Mouse (Mus musculus) brain, adult 2 months (tissue): ENCODE results near the gene Tmem186.

ENCODE experiments used
- DNase-seq: peaks from one replicate; pipeline ENCODE4 v3.0.0; 2011; ENCODE audit warnings: low read depth, low spot score

The Tmem186 gene

DNA sequence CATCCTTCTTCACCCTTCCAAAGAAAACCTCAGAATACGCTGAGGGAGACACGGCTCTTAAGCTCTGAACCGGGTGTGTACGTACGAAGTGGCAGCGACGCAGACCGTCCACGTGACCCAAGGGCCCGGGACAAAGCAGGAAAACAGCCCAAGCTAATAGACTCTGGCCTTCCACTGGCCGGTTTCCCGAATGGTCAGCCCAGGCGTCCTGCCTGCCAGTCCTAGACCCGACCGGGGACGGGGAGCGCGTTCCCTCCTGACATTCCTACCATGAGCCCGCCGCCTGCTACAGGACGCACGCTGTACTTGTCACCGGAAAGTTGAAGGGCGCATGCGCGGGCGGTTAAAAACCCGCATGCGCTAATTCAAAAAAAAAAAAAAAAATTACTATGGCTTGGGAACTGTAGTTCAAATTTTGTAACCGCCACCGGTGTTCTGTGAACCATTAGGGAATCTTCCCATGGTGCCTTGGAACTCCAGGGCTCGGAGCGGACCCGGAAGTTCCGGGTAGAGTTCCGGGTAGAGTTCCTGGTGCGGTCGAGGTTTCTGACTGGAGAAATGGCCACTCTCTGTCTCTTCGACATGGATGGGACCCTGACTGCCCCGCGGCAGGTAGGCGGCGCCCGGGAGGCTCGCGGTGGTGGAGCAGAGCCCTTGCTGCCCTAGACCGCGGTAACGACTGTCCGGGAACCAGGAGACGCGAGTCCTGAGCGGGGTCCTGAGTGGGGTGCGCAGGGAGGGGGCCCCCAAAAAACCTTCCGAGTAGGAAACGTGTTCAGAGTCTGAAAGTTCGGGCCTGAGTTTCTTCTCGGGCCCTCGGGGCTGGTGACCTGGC, at the start of gene Tmem186, which contains the start of gene Pmm2:
TSS of gene Tmem186 (minus strand) at position 496 of the 835 bp plus-strand sequence.
TSS of gene Pmm2 (plus strand) at position 458 of the 835 bp plus-strand sequence.
- peak; percentile 98 for DNase-seq

- DNase-seq, result no peak
These were observed 49.5 kb upstream of the Tmem186 start for GRCm38 (mm10) chr16:8686871-8687535.

- peak; percentile 88 for DNase-seq
These were observed 48.8 kb upstream of the Tmem186 start for GRCm38 (mm10) chr16:8686121-8686870.

- DNase-seq, result peak; percentile 88
These were observed 47.6 kb upstream of the Tmem186 start for GRCm38 (mm10) chr16:8685087-8685486.

- no peak for DNase-seq
These were observed 43.0 kb upstream of the Tmem186 start, which contains the start of gene Gm5767 for GRCm38 (mm10) chr16:8680470-8680869. Gene Gm5767 (plus strand): TSS chr16:8680770.

DNA sequence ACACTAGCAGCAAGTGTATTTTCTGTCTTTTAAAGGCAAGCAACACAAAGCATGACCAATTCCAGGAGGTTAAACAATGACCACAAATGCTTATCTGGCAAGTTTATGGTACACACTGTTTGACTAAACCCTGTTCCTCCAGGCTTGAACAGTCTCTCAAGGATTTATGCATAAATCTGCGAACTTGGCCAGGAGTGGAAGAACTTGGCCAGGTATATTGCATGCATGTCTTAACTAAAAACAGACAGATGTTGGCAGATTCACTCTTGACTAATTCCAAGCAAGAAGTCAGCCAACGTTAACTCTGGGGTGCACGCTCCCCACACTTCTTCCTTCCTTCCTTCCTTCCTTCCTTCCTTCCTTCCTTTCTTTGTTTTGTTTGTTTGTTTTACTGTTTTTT, 42.3 kb upstream of the Tmem186 start:
- no peak for DNase-seq

DNA sequence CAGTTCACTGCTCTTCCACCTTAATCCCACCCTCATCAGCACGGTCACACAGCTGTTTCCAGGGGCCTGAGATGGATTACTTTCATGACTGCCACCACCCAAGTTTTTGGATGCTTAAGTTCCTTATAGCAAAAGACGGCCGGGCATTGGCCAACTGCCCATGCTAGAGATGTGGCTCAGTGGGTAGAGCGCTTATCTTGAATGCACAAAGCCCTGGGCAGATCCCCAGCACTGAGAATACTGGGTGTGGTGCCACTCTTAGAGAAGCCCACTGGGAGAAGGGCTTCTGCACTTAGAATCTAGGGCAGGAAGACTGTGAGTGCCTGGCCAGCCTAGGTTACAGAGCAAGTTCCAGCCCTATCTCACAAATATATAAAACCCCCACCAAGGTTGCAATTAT, 41.2 kb upstream of the Tmem186 start:
- no peak for DNase-seq

DNA sequence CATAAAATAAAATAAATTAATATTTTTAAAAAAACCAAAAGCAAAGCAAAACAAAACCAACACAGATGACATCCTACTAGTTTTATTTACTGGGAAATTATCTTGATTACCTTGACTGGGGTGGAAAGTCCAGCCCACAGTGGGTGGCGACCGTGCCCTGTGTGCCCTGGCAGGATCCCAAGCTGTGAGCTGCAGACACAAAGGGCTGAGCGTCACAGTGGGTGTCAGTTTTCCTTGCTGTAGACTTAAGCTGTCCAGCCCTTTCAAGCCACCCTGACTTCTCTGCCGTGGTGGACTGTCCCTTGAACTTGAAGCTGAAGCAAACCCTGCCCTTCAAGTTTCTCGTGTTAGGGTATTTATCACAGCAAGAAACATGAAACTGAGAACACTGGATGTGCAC, 40.5 kb upstream of the Tmem186 start:
- DNase-seq, result no peak

GRCm38 (mm10) chr16:8676800-8677199, 39.3 kb upstream of the Tmem186 start:
- peak; percentile 66 for DNase-seq

DNA sequence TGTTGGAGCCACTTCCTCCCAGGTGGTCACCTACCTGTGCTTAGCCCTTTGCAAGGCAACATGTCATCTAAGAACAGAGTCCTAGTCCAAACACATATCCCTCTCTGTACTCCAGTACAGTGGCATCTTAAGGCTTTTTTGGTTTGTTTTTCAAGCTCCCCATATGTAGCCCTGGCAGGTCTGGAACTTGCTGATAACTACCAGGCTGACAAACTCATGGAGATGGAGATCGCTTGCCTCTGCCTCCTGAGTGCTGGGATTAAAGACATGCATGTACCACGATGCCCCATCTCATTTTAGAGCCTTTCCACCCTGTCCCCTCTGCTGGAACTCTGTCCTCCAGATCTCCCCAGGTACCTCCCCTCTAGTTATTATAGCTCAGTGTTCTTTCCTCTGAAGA, 38.7 kb upstream of the Tmem186 start:
- no peak for DNase-seq

DNA sequence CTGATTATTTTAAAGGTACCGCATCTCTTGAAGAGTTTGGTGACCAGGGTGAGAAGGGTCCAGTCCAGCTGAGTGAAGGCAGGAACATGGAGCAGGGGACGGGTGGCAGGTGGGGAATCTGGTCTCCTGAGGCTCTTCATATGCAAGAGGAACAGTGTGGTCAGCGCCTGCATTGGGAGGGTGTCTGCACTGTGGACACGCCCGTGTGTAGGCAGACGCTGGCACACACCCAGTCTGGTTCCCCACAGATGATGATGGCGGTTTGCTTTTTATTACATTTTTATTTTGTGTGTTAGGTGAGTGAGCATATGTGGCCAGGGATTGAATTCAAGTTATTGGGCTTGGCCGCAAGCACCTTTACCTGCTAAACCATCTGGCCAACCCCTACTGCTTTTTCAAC, 38.0 kb upstream of the Tmem186 start:
- no peak for DNase-seq

DNA sequence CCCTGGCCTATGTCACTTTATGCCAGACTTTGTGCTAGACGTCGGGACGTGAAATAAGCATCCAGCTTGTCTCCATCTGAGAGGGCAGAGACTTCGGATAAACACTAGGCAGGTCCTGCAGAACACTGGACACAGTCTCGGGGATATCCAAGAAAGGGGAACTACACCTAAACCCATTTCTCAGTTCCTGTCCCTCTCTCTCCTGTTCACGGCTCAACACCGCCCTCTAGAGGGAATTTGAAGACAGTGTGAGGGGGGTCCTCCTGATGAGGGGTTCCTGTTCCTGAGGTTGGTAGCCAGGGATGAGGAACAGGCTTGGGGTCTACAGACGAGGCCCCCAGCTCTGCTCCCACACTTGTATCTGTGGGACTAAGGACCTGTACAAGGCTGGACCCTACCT, 36.7 kb upstream of the Tmem186 start:
- DNase-seq, result peak; percentile 63

DNA sequence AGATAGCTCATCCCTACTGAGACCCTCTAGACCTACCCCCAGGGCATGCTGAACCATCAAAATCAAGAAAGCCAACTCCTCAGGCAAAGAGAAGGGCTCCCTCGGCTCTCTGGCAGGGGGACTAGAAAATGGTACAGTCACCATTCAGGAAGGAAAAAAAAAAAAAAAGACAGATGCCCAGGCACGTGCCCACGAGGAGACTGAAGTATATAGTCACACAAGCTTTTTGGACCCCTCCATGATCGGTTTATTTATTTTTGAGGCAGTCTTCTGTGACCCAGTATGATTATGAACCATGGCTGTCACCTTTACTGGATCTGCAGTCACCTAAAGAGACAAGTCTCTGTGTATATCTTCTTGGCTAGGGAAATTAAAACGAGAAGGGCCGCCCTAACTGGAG, 35.8 kb upstream of the Tmem186 start:
- no peak for DNase-seq

DNA sequence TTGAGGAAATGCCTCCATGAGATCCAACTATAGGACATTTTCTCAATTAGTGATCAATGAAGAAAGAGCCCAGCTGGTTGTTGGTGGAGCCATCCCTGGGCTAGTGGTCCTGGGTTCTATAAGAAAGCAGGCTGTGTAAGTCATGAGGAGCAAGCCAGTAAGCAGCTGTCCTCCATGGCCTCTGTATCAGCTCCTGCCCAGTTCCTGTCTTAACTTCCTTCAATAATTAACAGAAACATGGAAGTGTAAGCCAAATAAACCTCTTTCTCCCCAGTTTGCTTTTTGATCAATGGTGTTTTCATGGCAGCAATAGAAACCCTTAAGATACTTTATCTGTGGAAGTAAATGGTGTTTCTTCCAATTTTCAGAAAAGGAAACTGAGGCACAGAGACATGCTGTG, 35.3 kb upstream of the Tmem186 start:
- DNase-seq, result no peak

DNA sequence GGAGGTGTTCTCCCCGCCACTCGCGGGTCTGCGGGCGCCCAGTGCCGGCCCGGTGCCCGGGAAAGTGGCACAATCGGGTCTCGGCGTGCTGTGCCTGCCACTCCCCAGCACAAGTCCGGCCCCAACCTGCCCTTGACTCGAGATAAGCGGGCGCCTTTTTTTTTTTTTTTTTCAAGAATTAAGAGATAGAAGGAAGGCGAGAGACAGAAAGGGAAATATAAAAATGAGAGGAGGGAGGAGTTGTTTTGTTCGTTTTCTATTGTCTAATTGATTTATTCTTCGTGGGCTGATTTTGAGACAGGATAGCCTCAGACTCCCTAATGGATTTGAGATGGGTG, 34.8 kb upstream of the Tmem186 start:
- DNase-seq, result no peak

DNA sequence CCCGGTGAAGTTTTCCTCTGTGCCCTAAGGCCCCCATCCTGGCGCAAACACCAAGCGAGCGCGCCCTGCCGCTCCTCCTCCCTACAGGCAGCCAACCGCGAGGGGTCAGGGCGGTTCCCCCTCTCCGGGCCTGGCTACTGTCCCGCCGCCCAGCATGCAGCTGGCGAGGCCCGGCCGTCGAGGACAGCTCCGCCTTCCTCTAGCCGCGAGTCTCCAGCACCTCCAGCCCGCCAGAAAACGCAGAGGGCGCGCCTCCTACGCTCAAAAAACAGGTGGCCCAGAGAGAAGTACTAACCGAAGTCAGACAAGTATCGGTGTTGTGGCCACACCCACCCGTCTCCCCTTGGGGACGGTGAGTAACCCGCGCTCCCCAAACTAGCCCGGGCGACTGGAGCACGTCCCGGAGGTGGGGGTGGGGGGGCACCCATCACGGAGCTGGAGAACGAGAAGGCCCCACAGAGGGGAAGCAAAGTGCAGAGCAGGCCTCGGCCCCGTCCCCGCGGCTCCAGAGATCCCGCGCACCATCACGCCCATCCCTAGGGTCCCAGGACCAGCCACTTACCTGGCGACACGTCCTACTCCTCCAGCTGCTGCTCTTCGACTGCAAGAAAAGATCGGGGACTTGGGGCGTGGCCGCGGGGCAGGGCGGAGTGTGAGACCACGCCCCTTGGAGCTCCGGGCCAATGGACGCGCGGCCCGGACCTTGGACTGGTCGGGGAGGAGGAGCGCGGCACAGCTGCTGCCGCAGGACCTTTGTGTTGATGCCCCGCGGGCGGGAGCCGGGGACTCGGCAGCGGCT, 34.2 kb upstream of the Tmem186 start, which contains the start of gene Carhsp1:
TSS of gene Carhsp1 (minus strand) at position 605 of the 799 bp plus-strand sequence.
- peak; percentile 90 for DNase-seq

DNA sequence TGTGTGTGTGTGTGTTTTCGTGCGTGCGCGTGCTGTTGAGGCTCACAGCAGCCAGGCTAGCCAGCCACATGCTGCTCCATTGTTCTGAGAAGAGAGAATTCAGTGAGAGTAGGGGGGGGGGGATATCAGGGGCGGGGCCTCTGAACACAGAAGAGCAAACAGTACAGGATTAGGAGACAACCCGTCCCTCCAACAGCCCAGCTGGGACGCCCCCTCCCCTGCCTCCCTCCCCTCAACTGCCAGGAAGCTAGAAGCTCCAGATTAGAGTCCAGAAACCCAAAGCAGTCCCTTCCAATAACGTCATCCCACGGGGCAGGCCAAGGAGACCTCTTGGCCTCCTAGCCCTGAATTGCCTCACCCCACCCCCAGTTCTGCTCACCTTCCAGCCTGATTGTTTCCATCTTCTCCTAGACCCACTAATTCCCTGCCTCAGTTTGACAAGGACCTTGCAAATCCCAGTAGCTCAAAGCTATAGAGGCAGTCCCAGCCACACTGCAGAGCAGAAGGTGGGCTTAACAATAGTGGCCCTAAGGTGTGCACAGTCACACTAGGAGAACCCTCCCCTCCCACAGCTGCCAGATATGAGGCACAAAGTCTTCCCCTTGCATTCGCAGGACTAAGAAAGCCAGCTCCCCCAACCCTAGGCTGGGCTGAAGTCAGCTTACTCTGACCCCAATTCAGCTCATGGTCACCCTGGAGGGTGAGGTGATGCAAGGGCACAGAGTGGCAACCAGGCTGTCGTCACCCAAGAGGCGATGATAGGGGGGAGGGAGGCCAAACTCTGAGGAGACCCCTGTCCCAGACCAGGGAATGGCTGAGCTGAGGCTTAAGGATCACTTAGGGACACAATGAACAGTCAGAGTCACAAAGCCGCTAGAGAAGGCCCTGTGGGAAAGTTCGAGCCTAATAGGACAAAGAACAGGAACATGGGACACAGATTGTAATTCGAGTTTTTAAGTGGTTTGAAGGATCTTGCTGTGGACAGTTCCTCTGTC, 32.8 kb upstream of the Tmem186 start:
- peak; percentile 84 for DNase-seq

- no peak for DNase-seq
These were observed 31.9 kb upstream of the Tmem186 start for GRCm38 (mm10) chr16:8669432-8669831.

DNA sequence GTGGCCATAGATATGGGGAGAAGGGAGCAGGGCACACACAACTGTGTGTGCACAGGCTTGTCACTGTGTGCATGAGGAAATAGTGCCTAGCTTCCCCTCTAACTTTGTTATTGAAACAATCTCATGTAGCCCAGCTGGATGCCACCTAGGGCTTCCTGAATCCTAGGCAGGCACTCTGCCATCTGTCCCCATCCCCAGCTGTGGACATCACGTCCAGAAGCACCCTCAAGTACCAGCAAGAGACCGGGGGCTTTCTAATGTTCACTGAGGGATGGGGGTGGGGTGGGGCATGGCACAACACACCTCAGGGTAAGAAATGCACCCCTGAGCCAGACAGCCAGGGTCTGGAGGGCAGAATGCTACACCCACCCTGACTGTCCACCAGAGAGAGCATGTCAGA, 30.9 kb upstream of the Tmem186 start:
- no peak for DNase-seq

DNA sequence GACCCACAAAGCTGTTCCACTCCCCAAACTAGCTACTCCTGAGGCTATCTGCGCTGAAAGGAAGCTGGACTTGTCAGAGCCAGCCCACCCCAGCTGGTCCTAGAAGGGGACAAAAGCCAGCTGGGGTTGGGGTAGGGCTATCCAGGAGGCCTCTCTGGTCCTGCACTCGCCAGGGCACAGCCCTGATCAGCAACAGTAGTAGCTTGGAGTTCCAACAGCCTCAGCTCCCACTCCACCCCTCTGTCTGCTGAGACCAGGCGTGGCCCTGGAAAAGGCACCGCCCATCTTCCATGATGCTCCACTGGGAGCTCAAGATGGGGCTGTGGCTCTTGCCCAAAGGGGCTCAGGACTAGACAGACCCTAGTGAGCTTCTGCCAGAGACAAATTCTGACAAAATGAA, 30.3 kb upstream of the Tmem186 start:
- no peak for DNase-seq
